Mouse (Mus musculus): Measurements from ENCODE around the gene Cd300ld.
"Not testable (repeated sequence)": the region's sequence is repeated elsewhere in the genome, so short reads cannot be mapped to it uniquely, and the experiment has no call there.

Cd300ld gene

DNA sequence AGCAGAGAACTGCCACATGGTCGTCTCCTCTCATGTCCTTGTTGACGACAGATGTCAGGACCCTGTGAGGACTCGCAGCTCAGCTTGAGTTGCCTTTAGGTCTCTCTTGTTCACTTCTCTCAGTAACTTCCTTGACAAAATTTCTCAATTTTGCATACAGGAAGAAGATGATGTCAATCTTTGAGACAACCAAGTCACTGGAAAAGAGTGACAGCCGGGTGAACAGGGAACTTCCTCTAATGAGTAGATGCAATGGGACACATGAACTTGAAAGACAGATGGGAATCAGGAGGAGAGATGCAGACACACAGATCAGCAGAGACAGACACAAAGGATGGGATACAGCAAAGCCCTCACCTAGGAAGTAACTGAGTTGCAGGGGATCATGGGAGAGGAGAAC is at the start of gene Cd300ld:
Gene Cd300ld (minus strand): TSS at position 130 of the 400 bp plus-strand sequence.
- DNase-seq (ENCODE audit: low read depth, low spot score): no peak

DNA sequence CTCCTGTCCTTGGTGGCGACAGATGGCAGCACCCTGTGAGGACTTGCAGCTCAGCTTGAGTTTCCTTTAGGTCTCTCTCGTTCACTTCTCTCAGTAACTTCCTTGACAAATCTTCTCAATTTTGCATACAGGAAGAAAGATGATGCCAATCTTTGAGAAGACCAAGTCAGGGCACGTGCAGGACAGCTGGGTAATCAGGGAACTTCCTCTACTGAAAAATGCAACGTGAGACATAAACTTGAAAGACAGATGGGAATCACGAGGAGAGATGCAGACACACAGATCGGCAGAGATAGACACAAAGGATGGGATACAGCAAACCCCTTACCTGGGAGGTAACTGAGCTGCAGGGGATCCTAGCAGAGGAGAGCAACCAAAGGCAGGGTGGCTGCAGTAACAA is 47.9 kb upstream of the Cd300ld start, which contains the start of gene Cd300ld5:
Gene Cd300ld5 (minus strand): TSS at position 101 of the 400 bp plus-strand sequence.
- DNase-seq (ENCODE audit: low read depth, low spot score): not testable (repeated sequence)

DNA sequence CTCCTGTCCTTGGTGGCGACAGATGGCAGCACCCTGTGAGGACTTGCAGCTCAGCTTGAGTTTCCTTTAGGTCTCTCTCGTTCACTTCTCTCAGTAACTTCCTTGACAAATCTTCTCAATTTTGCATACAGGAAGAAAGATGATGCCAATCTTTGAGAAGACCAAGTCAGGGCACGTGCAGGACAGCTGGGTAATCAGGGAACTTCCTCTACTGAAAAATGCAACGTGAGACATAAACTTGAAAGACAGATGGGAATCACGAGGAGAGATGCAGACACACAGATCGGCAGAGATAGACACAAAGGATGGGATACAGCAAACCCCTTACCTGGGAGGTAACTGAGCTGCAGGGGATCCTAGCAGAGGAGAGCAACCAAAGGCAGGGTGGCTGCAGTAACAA is 37.2 kb upstream of the Cd300ld start, which contains the start of gene Cd300ld4:
Gene Cd300ld4 (minus strand): TSS at position 101 of the 400 bp plus-strand sequence.
- not testable (repeated sequence) for DNase-seq (ENCODE audit: low read depth, low spot score)

DNA sequence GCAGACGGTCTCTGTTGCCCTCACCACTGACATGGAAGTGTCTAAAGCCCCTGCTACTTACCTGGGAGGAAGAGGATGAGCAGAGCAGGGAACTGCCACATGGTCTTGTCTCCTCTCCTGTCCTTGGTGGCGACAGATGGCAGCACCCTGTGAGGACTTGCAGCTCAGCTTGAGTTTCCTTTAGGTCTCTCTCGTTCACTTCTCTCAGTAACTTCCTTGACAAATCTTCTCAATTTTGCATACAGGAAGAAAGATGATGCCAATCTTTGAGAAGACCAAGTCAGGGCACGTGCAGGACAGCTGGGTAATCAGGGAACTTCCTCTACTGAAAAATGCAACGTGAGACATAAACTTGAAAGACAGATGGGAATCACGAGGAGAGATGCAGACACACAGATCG is 26.4 kb upstream of the Cd300ld start, which contains the start of gene Cd300ld2:
Gene Cd300ld2 (minus strand): TSS at position 101 of the 400 bp plus-strand sequence.
- not testable (repeated sequence) for DNase-seq (ENCODE audit: low read depth, low spot score)

DNA sequence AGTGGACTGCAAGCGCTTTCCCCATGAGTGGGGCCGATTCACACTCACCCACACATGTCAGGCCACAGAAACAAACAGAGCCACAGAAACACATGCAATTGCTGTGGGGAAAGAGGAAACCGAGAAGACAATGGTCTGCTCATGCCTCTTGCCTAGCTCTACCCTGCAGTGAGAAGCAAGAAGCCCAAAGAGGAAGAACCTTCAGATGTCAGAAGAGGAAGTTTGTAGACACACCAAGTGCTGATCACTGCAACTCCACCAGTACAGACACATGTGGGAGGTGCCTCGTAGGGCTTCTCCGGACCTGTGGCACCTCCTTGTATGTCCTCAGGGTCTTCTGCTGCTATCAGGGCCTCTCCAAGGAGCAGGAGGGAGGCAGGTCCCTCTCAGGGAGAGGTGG is 14.3 kb upstream of the Cd300ld start:
- DNase-seq (ENCODE audit: low read depth, low spot score): no peak

DNA sequence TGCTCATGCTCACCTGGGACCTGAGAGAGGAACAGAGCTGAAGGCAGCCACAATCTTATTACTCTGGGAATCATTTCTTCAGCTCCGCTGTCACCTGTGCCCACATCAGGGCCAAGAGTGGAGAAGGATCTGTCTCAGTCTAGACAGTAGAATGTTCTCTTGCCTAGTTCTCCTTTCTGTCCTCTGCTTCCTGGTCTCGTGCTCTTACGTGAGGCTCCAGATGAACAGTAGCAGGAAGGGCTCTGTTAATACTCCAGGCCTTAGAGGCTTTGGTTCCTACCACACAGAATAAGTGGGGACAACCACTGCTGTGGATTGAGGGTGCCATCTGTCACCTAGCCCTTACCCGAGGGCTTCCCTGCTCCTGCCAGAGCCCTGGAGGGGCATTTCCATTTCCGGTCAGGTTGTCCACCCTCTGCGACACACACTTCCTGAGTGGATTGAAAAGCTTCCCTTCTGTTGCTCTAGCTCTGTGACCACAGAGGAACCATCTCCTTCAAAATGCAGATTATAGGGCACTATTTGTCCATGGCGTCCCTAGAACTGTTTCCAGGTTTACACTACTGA is 11.8 kb upstream of the Cd300ld start, which contains the start of gene Cd300c2:
Gene Cd300c2 (minus strand): TSS at position 407 of the 567 bp plus-strand sequence.
- DNase-seq (ENCODE audit: low read depth, low spot score): no peak

DNA sequence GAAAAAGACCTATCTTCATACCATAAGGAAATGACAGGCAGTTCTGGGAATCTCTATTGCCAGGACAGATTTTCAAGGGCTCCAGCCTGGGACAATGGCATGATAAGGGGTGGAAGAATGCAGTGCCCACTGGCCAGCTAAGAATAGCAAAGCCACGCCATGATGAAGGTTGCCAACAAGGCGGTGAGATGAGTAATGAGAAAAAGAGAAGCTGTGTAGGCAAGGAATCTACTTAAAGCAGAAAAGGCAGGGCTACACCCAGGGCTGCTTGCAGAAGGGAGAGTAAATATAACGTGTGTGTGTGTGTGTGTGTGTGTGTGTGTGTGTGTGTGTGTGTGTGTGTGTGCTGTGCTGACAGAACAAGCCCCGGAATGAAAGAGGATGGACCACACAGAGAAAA is 7.9 kb downstream of the Cd300ld start:
- DNase-seq (ENCODE audit: low read depth, low spot score): no peak

DNA sequence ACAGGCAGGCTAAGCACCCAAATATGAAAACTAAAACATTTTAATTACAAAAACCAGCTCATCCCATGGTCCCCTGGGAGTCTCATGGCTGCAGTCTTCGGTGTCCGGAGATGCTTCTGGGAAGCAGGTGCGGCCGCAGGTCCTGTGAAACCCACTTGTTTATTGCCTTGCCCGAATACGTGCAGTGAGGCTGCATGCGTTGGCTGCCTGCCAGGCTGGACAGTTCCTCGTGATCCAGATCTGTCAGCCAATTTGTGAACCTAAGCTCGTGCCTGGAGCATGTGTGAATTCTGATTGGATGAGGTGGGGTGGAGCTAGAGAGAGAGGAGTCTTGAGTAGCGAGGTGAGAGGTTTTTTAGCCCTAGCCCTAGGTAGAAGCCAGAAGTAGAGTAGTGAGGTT is 17.0 kb downstream of the Cd300ld start:
- DNase-seq (ENCODE audit: low read depth, low spot score): no peak

DNA sequence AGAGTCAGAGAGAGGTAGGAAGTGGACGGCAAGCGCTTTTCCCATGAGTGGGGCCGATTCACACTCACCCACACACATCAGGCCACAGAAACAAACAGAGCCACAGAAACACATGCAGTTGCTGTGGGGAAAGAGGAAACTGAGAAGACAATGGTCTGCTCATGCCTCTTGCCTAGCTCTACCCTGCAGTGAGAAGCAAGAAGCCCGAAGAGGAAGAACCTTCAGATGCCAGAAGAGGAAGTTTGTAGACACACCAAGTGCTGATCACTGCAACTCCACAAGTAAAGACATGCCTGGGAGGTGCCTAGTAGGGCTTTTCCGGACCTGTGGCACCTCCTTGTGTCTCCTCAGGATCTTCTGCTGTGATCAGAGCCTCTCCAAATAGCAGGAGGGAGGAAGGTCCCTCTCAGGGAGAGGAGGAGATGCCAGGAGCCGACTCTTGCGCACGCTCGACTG is 20.9 kb downstream of the Cd300ld start, which contains the start of gene Cd300c:
Gene Cd300c (minus strand): TSS at position 406 of the 456 bp plus-strand sequence.
- DNase-seq (ENCODE audit: low read depth, low spot score): no peak

DNA sequence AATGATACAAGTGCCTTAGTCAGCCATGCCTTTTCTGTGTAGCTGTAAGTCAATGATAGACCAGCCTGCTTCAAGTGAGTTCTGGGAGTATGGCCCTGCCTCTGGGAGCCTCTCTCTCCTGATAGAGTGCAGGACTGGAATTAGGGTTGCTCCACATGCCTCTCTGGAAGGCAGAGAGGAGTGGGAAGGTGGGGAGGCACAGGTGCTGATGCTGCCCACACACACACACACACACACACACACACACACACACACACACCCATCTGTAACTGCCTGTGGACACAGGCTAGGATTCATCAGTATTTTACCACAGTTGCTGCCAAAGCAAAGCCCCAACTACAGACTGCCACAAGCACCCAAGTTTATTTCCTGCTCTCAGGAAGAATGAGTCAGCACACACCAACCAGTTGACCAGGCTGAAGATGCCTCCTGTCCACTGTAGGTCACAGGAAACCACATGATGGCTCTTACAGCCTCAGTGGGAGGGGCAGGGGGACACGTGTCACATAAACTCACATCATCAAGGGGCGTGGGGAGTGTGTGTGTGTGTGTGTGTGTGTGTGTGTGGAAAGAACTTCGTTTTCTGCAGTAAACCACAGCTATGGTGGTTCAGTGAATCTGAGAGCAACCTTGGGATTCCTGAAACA is 24.4 kb downstream of the Cd300ld start:
- DNase-seq (ENCODE audit: low read depth, low spot score): no peak

DNA sequence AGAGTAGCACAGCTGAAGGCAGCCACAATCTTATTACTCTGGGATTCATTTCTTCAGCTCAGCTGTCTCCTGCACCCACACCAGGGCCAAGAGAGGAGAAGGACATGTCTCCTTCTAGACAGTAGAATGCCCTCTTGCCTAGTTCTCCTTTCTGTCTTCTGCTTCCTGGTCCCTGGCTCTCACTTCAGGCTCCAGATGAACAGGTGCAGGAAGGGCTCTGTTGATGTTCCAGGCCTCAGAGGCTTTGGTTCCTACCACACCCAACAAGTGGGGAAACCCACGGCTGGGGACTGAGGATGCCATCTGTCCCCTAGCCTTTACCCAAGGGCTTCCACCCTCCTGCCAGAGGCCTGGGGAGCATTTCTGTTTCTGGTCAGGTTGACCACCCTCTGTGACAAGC is 29.4 kb downstream of the Cd300ld start:
- DNase-seq (ENCODE audit: low read depth, low spot score): no peak

DNA sequence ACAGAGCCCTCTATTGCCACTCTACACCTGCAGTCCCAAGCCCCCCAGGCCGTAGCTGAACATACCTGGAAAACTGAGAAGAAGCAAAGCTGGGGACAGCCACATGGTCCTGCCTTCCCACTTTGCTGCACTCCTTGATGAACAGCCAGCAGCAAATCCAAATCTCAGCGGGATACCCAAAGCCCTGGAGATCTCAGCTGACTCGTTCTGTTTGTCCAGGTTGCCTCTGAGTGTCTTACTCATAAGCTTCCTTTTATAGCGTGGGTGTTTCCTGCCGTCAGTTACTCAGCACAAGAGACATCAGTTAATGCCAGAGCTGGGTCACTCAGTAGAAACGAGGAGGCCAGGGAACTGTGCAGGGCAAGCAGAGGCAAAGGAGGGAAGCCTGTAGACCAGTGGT is 55.6 kb downstream of the Cd300ld start, which contains the start of gene Cd300lb:
Gene Cd300lb (minus strand): TSS at position 243 of the 400 bp plus-strand sequence.
- no peak for DNase-seq (ENCODE audit: low read depth, low spot score)

DNA sequence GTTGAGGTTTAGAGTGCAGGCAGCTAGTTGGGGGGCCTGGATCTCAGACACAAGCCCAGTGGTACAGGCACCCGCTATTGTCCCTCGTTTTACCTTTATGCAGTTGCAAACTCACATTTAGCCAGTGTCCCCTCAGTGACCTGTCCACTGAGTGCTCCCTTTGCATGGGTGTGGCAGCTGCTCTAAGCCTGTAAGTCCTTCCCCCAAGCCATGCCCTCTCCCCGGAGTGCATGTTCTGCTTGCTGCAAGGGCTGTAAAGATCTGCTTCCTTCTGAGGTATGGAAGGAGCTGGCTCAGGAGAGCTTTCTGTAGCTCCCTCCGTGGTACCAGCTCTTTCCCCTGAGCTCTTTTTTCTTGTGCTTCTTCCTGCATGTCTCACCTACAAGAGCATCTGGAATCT is 56.1 kb downstream of the Cd300ld start:
- DNase-seq (ENCODE audit: low read depth, low spot score): no peak
